Mouse (Mus musculus) right cerebral cortex, postnatal 10 days (tissue): ENCODE results near the gene Mllt3.
A peak's percentile ranks its signal among the peaks of the same experiment; 100 is the strongest.

Source experiments
- DNase-seq, 2 experiments: peaks; one replicate each; pipeline ENCODE4 v3.0.0; 2021; ENCODE audit warnings: low spot score in 2 of 2

The Mllt3 gene

DNA sequence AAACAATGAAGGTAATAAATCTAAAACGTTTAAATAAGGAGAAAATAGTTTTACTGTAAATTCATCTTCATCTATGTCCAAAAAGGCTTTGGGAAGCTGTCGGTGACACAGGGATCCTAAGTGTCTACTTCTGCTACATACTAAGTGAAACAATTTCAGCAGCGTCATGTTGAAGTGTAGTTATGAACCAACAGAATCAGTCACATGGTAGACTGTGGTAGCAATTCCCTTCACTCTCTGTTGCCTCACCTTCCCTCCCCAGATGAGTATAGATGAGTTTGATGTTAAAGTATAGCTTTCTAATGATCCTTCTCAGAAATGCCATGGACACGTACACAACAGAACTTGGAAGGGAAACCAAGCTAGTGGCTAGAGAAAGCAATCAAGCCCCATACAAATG lies 79.9 kb downstream of the Mllt3 start:
- no peak for DNase-seq

DNA sequence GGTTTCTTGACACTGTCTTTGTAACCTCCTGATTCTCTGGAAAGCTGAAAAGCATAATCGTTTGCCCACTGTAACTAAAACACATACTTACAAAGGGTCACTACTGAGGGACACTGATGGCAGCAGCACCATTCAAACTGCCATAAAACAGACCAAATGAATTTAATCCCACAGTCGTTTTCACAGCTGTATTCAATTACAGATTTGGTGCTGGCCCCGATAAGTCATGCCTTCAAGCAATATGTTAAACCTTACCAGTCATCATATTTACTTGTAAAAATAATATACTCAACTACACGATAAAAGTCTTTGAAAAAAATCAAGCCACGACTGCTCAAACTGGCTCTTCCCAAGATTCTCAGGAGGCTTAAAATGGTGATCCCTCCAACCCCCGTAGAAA lies 83.7 kb downstream of the Mllt3 start:
- DNase-seq, result no peak

DNA sequence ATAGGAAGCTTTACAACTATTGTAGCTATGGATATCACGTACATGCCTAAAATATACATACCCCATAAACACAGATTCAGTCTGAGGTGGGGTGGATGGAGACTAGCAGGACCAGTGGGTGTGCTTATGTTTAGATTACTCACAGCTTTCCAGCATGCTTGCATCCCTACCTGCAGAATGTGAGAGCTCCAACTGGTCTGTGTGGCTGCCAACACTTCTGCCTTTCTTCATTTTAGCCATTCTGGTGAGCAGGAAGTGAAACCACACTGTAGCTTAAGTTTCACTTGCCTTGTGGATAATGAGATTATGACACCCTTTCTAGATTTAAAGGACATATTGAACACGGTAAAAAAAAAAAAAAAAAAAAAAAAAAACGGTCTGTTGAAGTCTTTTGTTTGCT lies 88.8 kb downstream of the Mllt3 start:
- no peak for DNase-seq

DNA sequence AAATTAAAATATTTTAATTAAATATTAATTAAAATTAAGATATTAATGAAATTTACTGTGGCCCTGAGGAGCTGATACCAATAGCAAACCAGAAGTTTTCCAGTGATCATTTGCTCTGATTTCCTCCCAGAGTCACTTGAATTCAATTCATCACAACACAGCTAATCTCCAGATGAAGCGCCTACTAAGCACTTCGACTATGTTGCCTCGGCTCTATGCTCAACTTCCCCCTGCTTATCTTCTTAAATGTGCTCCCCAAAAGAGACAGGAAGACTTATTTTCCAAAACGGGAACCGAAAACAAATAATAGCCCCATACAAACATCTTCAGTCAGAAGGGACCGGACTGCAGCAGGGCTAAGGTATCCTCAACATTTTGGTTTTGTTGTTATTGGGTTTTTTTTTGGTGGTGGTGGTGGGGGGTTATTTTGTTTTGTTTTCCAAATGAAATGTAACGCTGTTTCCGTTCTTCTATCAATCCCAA lies 90.2 kb downstream of the Mllt3 start:
- no peak for DNase-seq

DNA sequence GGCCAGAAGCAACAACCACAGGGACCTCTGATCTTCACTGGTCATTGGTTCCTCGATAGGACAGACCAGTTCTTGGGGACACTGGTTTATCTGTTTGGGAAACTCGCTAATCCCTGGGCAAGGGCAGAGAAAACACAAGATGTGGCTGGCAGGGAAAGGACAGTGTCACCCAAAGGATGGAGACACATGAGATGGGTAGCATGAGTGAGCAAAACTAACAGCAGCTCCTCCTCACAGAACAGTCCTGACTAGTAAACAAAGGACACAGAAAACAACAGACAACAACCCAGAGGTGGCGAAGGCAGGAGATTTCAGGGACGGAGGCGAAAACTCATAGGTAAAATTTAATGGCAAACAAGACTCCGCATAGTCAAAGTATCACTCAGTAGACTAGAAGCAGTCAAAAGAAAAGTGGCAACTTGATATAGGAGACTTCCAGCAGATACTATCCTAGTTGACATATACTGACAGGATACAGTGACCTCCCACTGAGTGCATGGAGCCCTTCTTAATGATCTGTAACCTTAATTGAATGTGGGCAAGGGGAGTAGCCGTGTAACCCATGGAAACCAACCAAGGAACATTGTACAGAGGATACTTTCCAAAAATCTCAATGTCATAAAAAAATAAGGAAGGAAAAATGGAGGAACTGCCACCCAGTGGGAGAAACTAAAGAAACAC lies 93.5 kb downstream of the Mllt3 start:
- DNase-seq, result no peak

DNA sequence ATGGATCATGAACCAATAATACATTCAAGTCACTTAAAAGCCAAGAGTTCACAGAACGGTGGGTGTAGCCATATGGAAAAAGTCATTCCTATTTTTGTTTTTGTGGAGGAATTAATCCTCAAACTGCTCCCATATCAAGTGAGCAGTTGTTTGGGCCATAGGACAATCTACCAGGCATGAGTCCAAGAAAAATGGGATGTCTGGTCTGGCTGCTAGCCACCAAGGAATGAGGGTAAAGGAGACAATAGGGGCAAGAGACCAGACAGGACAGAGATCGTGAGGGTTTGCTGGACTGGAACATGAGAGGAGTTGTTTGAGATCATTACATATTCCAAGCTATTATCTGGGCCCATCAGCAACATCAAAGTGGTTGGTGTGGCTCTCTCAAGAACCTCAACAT lies 96.8 kb downstream of the Mllt3 start:
- no peak for DNase-seq

DNA sequence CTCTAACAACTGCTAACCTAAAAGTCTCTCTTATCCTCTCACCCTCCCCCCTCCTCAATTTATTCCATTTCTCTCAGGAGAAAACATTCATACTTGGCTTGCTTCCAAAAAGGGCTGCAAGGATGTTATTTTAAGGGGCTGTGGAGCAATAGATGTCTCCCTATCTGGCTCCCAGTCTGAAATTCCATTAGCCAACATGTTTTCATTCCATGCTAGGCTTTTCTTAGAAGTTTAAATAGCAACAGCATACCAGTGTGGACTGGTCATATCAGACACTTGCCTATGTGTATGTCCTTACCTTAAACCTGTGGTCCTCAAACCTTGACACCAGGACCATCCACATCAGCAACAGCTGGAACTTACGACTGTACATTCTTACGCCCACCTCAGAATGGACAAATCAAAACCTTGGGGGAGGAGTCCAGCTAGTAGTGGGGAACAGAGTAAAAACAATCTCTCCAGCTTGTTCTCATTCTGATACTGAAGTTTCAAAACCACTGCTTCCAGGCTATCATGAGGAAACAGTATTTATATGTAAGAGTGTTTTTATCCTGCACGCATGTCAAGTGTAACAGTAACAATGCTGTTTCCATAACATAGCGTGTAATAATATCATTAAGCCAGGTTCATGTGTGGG lies 99.3 kb downstream of the Mllt3 start:
- no peak for DNase-seq

DNA sequence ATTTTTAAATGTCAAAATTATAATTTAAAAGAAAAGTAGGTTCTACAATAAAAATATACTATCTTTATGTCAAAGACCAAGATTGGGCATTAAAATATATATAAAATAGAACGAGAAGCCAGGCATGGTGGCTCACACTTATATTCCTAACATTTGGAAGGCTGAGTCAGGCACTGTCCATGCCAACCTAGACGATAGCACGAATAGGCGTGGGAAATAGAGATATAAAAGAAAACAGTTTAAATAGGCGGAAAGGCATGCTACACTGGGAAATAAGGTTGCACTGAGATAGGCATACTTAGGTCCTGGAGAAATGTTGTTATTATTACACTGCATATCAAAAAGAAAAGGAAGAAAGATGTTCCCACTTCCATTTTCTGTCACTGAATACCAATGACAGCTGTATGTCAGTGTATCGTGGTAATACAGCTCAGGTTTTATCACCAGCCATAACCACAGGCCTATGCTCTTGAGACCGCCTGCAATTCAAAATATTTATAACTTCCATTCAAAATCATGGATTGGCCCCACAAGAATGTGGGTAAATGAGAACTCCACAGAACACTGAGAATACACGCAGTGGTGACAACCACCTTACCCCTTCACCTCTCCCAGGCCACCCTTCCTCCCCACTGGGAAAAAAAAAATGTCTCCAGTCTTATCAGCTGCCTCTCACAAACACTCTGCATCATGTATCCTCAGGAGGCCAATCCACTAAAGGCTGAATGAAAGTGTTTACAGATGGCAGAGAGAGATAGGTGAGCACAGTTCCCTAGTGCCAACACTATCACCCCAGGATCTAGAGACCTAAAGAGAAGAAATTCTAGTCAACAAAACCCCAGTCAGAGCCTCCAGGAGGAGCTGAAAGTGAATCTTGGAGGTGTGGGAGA lies 102.6 kb downstream of the Mllt3 start:
- no peak for DNase-seq

DNA sequence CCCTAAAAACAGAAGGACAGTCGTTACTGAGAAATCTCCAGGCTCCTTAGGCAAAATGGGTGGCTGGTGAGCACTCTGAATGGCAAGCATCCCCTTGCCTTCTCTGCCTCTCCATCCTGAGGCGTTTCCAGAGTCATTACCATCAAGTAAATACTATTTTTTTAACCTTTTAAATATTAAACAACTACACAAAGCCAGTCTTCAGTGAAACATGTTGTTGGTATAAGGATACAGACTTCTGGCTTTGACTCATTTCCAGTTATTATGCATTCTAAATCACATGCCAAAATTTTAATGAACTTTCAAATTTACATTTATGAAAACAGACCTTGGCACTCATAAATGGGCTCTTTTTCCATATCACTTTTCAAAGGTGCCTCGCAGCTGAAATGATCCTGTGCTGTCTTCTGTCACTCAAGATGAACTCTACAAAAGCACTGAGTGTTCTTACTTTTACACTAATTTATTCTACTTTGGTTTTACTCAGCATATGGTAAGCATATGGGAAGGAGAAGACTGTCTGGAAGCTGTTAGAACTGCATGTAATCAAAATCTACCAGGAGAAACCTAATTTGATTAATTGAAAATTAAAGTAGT lies 104.5 kb downstream of the Mllt3 start:
- DNase-seq, result no peak

DNA sequence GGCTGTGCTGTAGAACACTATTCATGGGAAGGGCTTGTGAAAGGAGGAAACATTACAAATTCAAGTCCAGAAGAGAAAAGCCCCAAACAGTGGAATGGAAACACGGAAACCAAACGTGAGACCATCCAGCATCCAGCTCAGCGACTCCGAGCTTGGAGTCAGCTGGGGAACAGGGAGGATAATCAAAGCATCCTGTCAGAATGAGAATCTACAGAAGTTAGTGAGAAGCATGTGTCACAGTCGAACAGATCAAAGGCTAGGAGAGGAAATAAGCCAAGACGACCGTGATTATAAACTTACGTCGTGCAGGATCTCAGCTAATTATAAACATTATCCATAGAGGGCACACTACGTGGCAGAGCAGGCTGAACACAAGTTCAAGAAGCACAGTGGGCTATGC lies 105.8 kb downstream of the Mllt3 start:
- no peak for DNase-seq

DNA sequence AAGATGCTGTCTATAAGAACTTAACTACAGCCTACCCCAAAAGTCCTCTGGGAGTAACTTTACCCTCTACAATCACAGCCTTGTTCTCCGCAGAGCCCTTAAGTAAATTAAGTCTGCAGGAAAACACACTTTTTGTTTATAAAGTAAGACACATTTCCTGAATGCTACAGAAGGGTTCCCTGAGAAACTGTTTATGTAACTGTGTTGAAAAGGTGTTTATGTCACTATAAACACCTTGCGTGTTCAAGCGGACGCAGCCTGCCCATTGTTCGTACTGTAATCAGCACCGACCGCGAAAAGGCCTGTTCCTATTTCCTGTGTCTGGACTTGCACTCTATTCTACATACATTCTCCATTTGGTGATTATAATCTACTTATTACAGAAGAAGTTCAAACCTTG lies 112.5 kb downstream of the Mllt3 start:
- DNase-seq, result no peak

DNA sequence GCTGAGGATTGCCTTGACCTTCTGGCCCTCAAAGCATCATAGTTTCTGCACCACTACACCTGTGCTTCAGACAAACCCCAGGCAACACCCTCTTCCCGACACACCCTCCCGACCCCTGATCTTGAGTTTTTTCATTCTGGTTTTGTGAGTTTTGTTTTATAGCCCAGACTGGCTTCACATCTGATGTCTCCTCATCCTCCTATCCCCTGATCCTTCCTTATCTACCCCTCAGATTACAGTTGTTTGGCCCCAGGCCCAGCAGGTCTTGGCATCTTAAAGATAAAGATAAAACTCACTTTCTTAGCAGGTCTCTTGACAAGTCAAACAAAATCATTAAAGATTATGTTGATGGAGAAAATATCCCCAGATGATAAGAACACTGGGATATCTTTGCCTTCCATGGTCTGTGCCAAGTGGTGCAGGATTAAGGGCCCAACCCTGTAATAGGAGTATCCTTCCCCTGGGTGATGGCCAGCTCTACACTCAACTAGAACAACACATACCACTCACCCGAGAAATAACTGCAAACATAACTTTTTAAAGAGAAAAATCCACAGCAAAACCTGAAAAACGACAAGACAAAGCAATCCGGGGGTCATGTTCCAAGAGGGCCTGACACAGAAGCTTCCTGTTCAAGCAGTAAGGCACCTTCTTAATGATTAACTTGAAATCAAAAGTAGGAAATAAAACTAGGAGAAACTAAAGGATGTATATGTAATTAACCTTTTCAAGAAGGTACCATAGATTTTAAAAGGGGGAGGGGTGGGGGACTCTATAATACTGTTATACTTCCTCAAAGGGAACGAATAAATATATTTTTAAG lies 121.8 kb downstream of the Mllt3 start:
- DNase-seq, result no peak

DNA sequence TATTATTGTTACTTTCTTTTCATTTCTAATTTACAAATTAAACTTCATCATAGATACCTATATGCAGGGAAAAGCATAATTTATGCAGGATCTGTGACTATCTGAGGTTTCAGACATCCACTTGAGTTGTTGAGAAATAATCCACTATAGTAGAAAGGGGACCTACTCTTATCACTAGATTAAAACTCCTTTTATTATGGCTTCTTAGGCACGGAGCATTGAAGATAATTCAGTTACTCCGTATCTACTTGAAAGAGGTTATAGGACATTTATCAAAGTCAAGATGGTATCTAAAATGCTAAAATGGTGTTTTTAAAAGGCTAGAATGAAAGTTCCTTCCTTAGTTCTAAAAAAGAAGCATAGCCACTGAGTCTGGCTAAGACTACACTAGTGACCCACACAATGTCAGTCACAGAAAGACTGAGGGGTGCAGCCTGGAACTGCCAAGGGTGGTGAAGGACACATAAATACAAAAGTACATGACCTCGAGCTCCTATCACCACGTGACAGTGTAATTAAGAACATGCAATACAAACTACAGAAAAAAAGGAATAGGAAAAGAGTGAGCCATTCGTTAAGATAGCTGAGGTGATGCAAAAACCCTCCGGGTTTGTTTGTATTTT lies 127.9 kb downstream of the Mllt3 start:
- no peak for DNase-seq

DNA sequence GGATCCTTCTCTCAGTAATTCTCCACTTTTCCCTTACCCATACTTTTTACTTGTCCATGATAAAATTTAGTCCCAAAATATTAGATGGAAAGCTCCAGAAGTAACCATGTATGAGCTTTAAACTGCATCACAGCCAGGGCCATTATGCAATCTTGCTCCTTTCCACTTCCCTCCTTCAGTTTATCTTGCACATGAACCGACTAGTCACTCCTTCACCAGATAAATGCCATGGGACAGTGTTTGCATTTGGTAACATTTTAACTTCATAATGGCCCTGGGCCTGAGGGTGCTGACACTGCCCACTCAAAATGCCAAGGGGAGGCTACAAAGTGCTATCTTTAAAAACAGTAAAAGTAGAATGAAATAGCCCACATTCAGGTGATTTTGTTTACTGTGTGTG lies 128.4 kb downstream of the Mllt3 start:
- DNase-seq, result no peak

DNA sequence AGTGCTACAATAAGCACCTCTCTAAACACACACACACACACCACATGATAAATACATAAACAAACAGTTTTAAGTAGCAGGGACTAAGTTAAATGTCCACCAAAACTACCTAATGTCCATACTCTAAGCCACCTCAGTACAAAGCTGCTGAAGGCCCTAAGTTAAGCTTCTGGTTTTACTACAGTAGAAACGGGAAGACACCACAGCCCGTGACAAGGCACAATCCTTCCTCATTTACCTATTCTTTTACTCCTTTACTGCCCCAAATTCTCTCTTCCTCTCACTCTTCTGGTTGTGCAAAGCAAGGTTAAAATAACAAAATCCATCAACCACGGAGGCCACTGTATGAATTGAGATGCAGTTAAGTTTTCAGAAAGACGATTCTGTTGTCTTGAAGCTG lies 130.6 kb downstream of the Mllt3 start:
- DNase-seq, result no peak

DNA sequence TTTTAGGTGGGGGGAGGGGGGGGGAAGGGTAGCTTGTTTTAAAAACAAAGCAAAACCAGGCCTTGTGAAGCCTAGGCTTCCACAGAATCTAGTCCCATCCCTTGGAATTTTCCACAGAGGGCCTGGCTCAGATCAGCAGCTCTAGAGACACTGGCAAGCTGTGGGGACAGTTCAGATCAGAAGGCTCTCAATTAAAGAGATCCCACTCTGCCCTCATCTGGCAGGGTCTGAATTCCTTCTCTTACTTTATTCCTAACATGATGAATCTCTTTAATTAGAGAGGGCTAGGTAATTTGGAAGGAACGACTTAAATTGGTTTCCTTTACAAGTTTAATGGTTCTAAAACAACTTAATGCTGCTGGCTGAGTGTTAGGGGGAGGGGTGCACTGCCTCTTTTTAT lies 132.0 kb downstream of the Mllt3 start:
- DNase-seq, result no peak

DNA sequence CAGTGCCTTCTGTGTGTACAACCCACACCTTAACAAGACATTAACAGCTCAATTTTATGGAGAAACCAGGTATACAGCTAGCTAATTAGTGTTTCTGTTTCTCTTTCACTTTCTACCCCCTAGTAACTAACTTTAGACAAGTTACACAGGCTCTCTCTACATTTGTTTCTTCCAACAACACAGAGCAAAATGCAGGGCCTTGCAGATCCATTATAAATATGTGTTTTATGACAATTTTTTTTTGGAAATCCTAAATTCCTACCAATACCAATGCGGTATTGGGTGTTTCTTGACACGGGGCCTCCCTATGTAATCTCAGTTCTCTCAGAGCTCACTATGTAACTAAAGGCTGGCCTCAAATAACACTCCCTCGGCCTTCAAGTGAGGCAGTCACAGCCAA lies 139.7 kb downstream of the Mllt3 start:
- DNase-seq, result no peak

DNA sequence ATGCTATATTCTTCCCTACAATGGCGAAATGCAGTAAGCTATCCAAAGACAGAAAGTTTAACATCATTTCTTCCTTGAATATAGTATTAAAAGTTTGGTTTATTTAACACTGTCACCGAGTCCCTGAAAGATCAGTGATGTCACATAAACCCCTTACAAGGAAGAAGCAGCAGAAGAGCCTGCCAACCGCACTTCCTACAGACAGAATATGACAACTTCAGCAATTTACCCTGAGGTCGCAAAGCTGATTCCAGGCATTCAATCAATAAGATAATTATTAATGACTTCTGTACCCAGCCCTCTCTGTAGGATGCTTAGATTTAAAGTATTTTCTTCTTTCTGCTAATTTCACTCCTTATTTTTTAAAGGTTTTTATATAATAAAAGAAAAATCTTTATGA lies 140.2 kb downstream of the Mllt3 start:
- DNase-seq, result no peak

DNA sequence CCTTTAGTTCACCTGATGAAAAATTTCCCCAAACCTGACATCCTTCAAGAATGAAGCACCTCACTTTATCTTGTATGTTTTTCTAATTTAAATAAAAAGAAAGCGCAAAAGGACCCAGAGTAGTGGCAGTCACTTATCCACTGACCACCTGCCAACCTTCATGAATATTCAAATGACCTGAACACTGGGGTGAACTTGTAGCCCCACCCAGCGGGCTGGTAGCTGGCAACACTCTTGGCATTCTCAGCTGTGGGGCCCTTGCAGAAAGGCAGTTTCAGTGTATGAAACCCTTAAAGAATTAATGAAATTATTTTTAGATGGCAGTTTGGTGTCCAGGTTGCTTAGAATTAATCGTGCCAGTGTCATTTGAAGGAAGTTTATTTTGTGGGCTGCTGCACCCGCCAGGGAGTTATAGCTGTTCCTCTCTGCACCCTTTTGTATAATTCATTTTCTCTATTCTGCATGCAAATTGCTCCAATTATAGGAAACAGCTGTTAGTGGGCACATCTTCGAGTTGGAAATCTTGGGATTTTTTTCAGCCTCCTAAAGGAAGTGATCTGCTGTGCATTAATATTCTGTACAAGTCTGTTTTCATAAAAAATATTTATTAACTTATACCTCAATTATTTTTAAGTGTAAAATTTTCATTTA lies 149.8 kb downstream of the Mllt3 start:
- DNase-seq, result peak; percentile 46 to 52

DNA sequence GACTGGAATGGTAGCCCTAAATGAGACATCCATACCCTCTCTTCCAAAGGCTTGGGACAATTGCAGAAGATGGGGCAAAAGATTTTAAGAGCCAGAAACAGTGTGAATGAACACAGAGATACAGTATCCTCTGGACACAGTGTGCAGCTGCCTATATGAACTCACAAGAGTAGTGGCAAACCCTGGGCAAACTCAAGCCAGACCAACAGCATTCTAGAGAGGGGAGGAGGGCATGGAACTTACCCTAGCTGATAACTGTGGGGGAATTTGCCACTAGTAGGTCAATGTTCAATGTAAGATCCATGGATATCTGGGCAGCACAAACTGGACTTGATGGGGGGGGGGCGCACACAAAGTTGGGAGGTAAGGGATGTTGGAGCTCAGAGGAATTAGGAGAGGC lies 151.2 kb downstream of the Mllt3 start:
- DNase-seq, result no peak

DNA sequence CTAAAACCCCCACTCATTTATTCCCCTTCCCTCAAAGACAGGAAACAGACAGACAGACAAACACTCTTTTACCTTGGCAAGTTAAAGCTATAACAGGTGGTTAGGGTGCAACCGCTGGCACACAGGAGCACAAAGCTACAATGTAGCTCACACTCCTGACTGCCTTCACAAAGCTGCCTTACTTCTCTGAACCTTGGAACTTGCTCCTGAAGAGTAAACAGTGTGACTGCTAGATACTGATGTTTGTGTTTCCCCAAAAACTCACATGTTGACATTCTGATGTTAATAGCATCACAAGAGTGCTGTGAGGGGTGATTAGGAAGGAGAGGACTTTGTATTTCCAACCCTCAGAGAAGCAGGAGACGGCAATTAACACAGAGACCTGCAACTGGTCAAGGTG lies 151.6 kb downstream of the Mllt3 start:
- no peak for DNase-seq
